Mouse (Mus musculus) liver, postnatal 0 days (tissue): ENCODE data around the gene Pde6d. TPM values are rescaled to one million over a fixed set of nuclear protein-coding genes. Genes with fewer than 3 reads are reported as not detected.

Source experiments
- ATAC-seq: fragments of 200-750 bp; cut with Nextera tagmentation; 2 replicates; pipeline ENCODE4 v1.8.0; 2017; ENCODE audit warnings: mild to moderate bottlenecking, moderate library complexity
- DNase-seq: peaks from one replicate; pipeline ENCODE4 v3.0.0-alpha.2; 2016
- H3K27ac ChIP-seq: fragments of 300-500 bp; sonication (generic); 2 replicates; pipeline ENCODE4 v1.5.1; 2014; ENCODE audit warnings: antibody characterized with exemption, moderate library complexity, mild to moderate bottlenecking, low read depth
- H3K27me3 ChIP-seq: fragments of 300-500 bp; sonication (generic); 2 replicates; pipeline ENCODE4 v1.6.1; 2014; ENCODE audit warnings: low read length, control low read depth, mixed read lengths; ENCODE audit not compliant: insufficient read depth
- H3K36me3 ChIP-seq: fragments of 300-500 bp; sonication (generic); replicated peaks from 2 replicates; pipeline ENCODE4 v1.6.1; 2014; ENCODE audit warnings: mild to moderate bottlenecking, control low read depth, low read length, moderate library complexity, mixed read lengths; ENCODE audit not compliant: insufficient read depth
- H3K4me1 ChIP-seq: fragments of 300-500 bp; sonication (generic); 2 replicates; pipeline ENCODE4 v1.6.1; 2014; ENCODE audit warnings: antibody characterized with exemption, mild to moderate bottlenecking, control low read depth; ENCODE audit not compliant: insufficient read depth
- H3K4me2 ChIP-seq: fragments of 300-500 bp; sonication (generic); 2 replicates; pipeline ENCODE4 v1.6.1; 2014; ENCODE audit warnings: low read depth, mild to moderate bottlenecking, low read length, moderate library complexity, mixed read lengths
- H3K4me3 ChIP-seq: fragments of 300-500 bp; sonication (generic); 2 replicates; pipeline ENCODE4 v1.5.1; 2014; ENCODE audit warnings: low read depth, low read length
- H3K9ac ChIP-seq: fragments of 300-500 bp; sonication (generic); replicated peaks from 2 replicates; pipeline ENCODE4 v1.6.1; 2014; ENCODE audit warnings: mild to moderate bottlenecking, moderate library complexity
- H3K9me3 ChIP-seq: fragments of 300-500 bp; sonication (generic); 2 replicates; pipeline ENCODE4 v1.6.1; 2016; ENCODE audit warnings: mild to moderate bottlenecking, control low read depth, low read length, mixed read lengths
- CTCF ChIP-seq: sonication (generic); IDR thresholded peaks from 2 replicates; pipeline ENCODE4 v1.5.1; 2016; ENCODE audit warnings: antibody characterized with exemption, low read depth
- EP300 ChIP-seq: IDR thresholded peaks from 2 replicates; pipeline ENCODE4 v1.6.1; 2016; ENCODE audit warnings: antibody characterized with exemption, low read depth, mild to moderate bottlenecking
- WGBS: fragments of 180-500 bp; shearing (Covaris S2); extraction: QIAGEN DNeasy Blood & Tissue Kit; methylation state at CpG from one replicate; pipeline ENCODE4 v1.1.7; 2014; ENCODE audit not compliant: insufficient replicate concordance; 5-methylcytosine and 5-hydroxymethylcytosine counted together
- polyA plus RNA-seq: library from polyadenylated mRNA; unstranded; fragments of >200 nt; fragmentation: Nextera tagmentation; extraction: Ambion mirVana; gene quantifications from 2 replicates; pipeline ENCODE4 v1.2.1, GENCODE M21; 2015

The Pde6d gene
- polyA plus RNA-seq, 1 experiment from 2014 or later = 25.2 TPM

- Histone ChIP-seq H3K9me3 (no peaks in the 10 kb centered on the region), H3K4me1 (peaks cover 63% of the 10 kb centered on the region), H3K4me2 (no peak overlapping the region), H3K27ac (peak overlapping the region; percentile 68), H3K9ac (no peak overlapping the region), H3K36me3 (no peaks in the 10 kb centered on the region), H3K27me3 (no peaks in the 10 kb centered on the region), H3K4me3 (no peak overlapping the region)
- TF ChIP-seq EP300 = no peak
- TF ChIP-seq CTCF = no peak
- DNase-seq (peak; percentile 40), ATAC-seq (no peak)
- 45% methylated on average over 1 of the region's 1 CpGs for WGBS
Observed at GRCm38 (mm10) chr1:86498611-86499010, 83.8 kb downstream of the Pde6d start.

- Histone ChIP-seq H3K36me3 (no peaks in the 10 kb centered on the region), H3K4me1 (peaks cover 56% of the 10 kb centered on the region), H3K9me3 (no peaks in the 10 kb centered on the region), H3K4me3 (no peak overlapping the region), H3K27ac (peak overlapping the region; percentile 75), H3K9ac (no peak overlapping the region; the same call in 1 of the 2 replicates), H3K4me2 (0 out of 2 replicates have a peak overlapping the region, but pooled peaks have one; percentile 31), H3K27me3 (no peaks in the 10 kb centered on the region)
- no peak for ATAC-seq
- no peak for DNase-seq
- TF ChIP-seq EP300 (no peak), CTCF (no peak)
- WGBS = 36% methylated on average over 3 of the region's 3 CpGs
Observed at GRCm38 (mm10) chr1:86497986-86498385, 84.4 kb downstream of the Pde6d start.

- Histone ChIP-seq H3K27ac (peak overlapping the region; percentile 75), H3K27me3 (no peaks in the 10 kb centered on the region), H3K36me3 (no peaks in the 10 kb centered on the region), H3K9me3 (no peaks in the 10 kb centered on the region), H3K4me2 (peak overlapping the region; percentile 31; the same call in 1 of the 2 replicates), H3K4me1 (peaks cover 58% of the 10 kb centered on the region), H3K9ac (no peak overlapping the region; the same call in 1 of the 2 replicates), H3K4me3 (no peak overlapping the region)
- ATAC-seq = no peak
- DNase-seq = no peak
- TF ChIP-seq CTCF (no peak), EP300 (no peak)
- 58% methylated on average over 5 of the region's 5 CpGs for WGBS
Observed at GRCm38 (mm10) chr1:86497361-86497760, 85.1 kb downstream of the Pde6d start.

- Histone ChIP-seq H3K9ac (no peak overlapping the region), H3K4me2 (no peak overlapping the region), H3K36me3 (no peaks in the 10 kb centered on the region), H3K9me3 (no peaks in the 10 kb centered on the region), H3K4me3 (no peak overlapping the region), H3K27ac (no peak overlapping the region), H3K27me3 (no peaks in the 10 kb centered on the region), H3K4me1 (peaks cover 60% of the 10 kb centered on the region)
- WGBS = 91% methylated on average over 4 of the region's 4 CpGs
- ATAC-seq = no peak
- TF ChIP-seq EP300 = no peak
- TF ChIP-seq CTCF = no peak
- DNase-seq = no peak
Observed at GRCm38 (mm10) chr1:86496340-86496739, 86.1 kb downstream of the Pde6d start.

GRCm38 (mm10) chr1:86493783-86494182 is 88.6 kb downstream of the Pde6d start:
- H3K27ac ChIP-seq = 0 out of 2 replicates have a peak overlapping the region, but pooled peaks have one; percentile 1
- no peaks in the 10 kb centered on the region for H3K36me3 ChIP-seq
- no peaks in the 10 kb centered on the region for H3K9me3 ChIP-seq
- H3K9ac ChIP-seq = no peak overlapping the region
- H3K27me3 ChIP-seq = no peaks in the 10 kb centered on the region
- DNase-seq (no peak), ATAC-seq (no peak)
- no peak overlapping the region for H3K4me2 ChIP-seq
- WGBS = 83% methylated on average over 3 of the region's 3 CpGs
- peaks cover 54% of the 10 kb centered on the region for H3K4me1 ChIP-seq
- TF ChIP-seq CTCF (no peak), EP300 (no peak)
- H3K4me3 ChIP-seq = no peak overlapping the region

Other genes starting within 250 kb of the Pde6d start
- gene Ncl, start 223.2 kb downstream of the Pde6d start, polyA plus RNA-seq = 169 and 175 TPM in 2 replicates
- gene Nmur1, start 156.4 kb downstream of the Pde6d start, polyA plus RNA-seq = not detected in 2 replicates
- gene Tex44, start 156.3 kb downstream of the Pde6d start, polyA plus RNA-seq = not detected in 2 replicates
- gene Ptma, start 55.9 kb downstream of the Pde6d start, polyA plus RNA-seq = 750 and 799 TPM in 2 replicates
- gene Cops7b, start 275 bp upstream of the Pde6d start, polyA plus RNA-seq = 8.5 and 9.8 TPM in 2 replicates
- 0.20 TPM in 1 of 2 replicates, not detected in the other for gene Nppc, start 87.9 kb upstream of the Pde6d start, polyA plus RNA-seq
- gene Dis3l2, start 121.2 kb upstream of the Pde6d start, polyA plus RNA-seq = 7.2 and 7.9 TPM in 2 replicates